Mouse (Mus musculus): ENCODE data around the gene Mars.

GRCm38 (mm10) chr10:127352187-127352586 lies 40.6 kb upstream of the Mars start:
- TF ChIP-seq POLR2A (IDR thresholded peaks at IDR 0.05; ENCODE audit: low read depth, low read length) (no peak), EP300 (IDR thresholded peaks at IDR 0.05; ENCODE audit: low read length) (0 out of 2 replicates have a peak, but pooled peaks have one; percentile 9), ZKSCAN1 (IDR thresholded peaks at IDR 0.05; ENCODE audit: borderline replicate concordance, low read depth, low read length) (no peak), CTCF (conservative IDR thresholded peaks at IDR 0.05 in 1 of 2, IDR thresholded peaks at IDR 0.05 in 1 of 2; ENCODE audit: low read depth in 2 of 2, low read length in 2 of 2) (peak in 1 of 2 experiments; percentile 16; a peak in 1 of 4 replicates), SMC3 (IDR thresholded peaks at IDR 0.05; ENCODE audit: low read depth, low read length) (no peak), MAZ (IDR thresholded peaks at IDR 0.05; ENCODE audit: low read depth, low read length) (no peak), ZC3H11A (IDR thresholded peaks at IDR 0.05; ENCODE audit: low read depth, low read length) (no peak)

All from CH12.LX (cell line).